In the genomic region with DNA sequence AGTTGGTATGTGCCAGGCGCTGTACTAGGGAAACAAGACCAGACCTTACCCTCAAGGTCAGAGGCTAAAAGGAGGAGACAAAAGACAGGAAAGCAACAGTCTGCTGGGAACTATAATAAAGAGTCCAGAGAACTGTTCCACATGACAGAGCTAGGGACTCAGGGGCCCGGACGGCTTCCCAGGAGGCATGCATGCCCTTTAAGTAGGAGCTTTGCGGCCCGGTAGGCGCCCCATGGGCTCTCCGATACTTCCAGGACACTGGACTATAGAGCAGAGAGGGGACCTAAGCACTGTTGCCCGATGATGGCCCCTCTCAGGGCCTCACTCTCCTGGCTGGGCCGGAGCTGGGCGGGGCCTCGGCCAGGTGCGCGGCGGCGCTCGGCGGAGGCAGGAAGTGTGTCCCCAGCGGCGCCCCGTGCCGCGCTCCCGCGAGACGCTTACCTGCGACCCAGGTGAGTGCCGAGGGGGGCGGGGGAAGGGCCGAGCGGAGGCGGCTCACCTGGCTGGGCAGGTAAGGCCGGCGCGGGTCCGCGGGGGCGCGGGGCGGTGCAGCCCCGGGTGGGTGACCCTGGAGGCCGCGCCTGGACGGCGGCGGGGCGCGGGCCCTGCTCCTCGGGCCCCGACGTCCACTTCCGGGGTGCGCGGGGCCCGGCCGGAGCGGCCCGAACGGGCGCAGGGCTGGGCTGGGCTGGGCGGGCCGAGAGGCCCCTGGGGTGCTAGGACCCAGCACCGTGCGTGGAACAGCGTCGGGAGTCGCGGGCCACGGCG, we compare ENCODE assay signal across 8 mouse cellular contexts. TPM values are rescaled to one million over a fixed set of nuclear protein-coding genes. Genes with fewer than 3 reads are reported as not detected.
DNase-seq lines count a peak whose midpoint lies in the region; ATAC-seq and TF ChIP-seq lines count a peak whose summit lies in the region.

A gene (plus strand): TSS at position 363 of the 768 bp plus-strand sequence.

- no peak within 1 kb of the TSS for H3K9ac ChIP-seq in hindbrain, embryonic 15.5 days
- H3K9ac ChIP-seq in neural tube, embryonic 13.5 days, result no peak within 1 kb of the TSS; the same call in 1 of the 2 replicates

- no peak for TF ChIP-seq CTCF in testis, adult 2 months (IDR thresholded peaks at IDR 0.05; ENCODE audit: control insufficient read depth, insufficient read depth, insufficient replicate concordance, low read depth, low read length)

- H3K27ac ChIP-seq in testis, adult 2 months (ENCODE audit: control insufficient read depth, insufficient read depth, low read depth, low read length), result 0 out of 2 replicates have a peak within 1 kb of the TSS, but pooled peaks have one; percentile 1
- no peak within 1 kb of the TSS for H3K27ac ChIP-seq in hindbrain, embryonic 15.5 days (replicated peaks)
- no peak within 1 kb of the TSS for H3K27ac ChIP-seq in neural tube, embryonic 13.5 days (replicated peaks)

- DNase-seq in testis, postnatal 10 days (ENCODE audit: low spot score), result no peak
- DNase-seq in liver, result peak; percentile 11
- DNase-seq in right cerebral cortex, postnatal 25 days, result no peak
- no peak for DNase-seq in gastrocnemius, adult 8-10 months (ENCODE audit: low spot score in 2 of 2)
- DNase-seq in layer of hippocampus, postnatal 14 days (ENCODE audit: low spot score in 2 of 2), result no peak

- no peaks in the 10 kb centered on the region for H3K27me3 ChIP-seq in testis, adult 2 months (ENCODE audit: control insufficient read depth, insufficient read depth, low read length)
- peaks cover 44% of the 10 kb centered on the region for H3K27me3 ChIP-seq in hindbrain, embryonic 15.5 days
- H3K27me3 ChIP-seq in neural tube, embryonic 13.5 days, result peaks cover 65% of the 10 kb centered on the region

- 6% methylated on average over 47 of the region's 69 CpGs for WGBS in hindbrain, embryonic 15.5 days
- 5% methylated on average over 53 of the region's 69 CpGs for WGBS in neural tube, embryonic 13.5 days

- no peaks in the 10 kb centered on the region for H3K36me3 ChIP-seq in testis, adult 2 months (ENCODE audit: control insufficient read depth, insufficient read depth, low read length)
- H3K36me3 ChIP-seq in hindbrain, embryonic 15.5 days, result no peaks in the 10 kb centered on the region
- H3K36me3 ChIP-seq in neural tube, embryonic 13.5 days, result no peaks in the 10 kb centered on the region

- no peak for TF ChIP-seq POLR2A in testis, adult 2 months (IDR thresholded peaks at IDR 0.05; ENCODE audit: control insufficient read depth, low read depth, low read length)

- H3K4me2 ChIP-seq in hindbrain, embryonic 15.5 days, result peak within 1 kb of the TSS; percentile 39
- H3K4me2 ChIP-seq in neural tube, embryonic 13.5 days, result peak within 1 kb of the TSS; percentile 47

- no peaks in the 10 kb centered on the region for H3K9me3 ChIP-seq in hindbrain, embryonic 15.5 days
- H3K9me3 ChIP-seq in neural tube, embryonic 13.5 days, result no peaks in the 10 kb centered on the region

- ATAC-seq in hindbrain, embryonic 15.5 days (ENCODE audit: low FRiP score, low read depth), result no peak
- no peak for ATAC-seq in neural tube, embryonic 13.5 days (ENCODE audit: low read depth)

- H3K4me3 ChIP-seq in testis, adult 2 months (ENCODE audit: control insufficient read depth, low read depth, low read length), result peak within 1 kb of the TSS; percentile 90
- peak within 1 kb of the TSS; percentile 27 for H3K4me3 ChIP-seq in hindbrain, embryonic 15.5 days
- peak within 1 kb of the TSS; percentile 30 for H3K4me3 ChIP-seq in neural tube, embryonic 13.5 days

- peaks cover 11% of the 10 kb centered on the region for H3K4me1 ChIP-seq in testis, adult 2 months (ENCODE audit: control insufficient read depth, insufficient read depth, low read length)
- peaks cover 8% of the 10 kb centered on the region for H3K4me1 ChIP-seq in hindbrain, embryonic 15.5 days (replicated peaks)
- H3K4me1 ChIP-seq in neural tube, embryonic 13.5 days (replicated peaks), result peaks cover 9% of the 10 kb centered on the region

RNA-seq across cellular contexts. Expression of the gene that starts here (rescaled TPM):
- 3.4 and 4.3 TPM in 2 replicates for polyA plus RNA-seq in testis, adult 2 months (2012; rRNA removed)
- 0.39 and 0.74 TPM in 2 replicates for polyA plus RNA-seq in hindbrain, embryonic 15.5 days (2015; fragmentation: Nextera tagmentation; extraction: Ambion mirVana)
- polyA plus RNA-seq in neural tube, embryonic 13.5 days (2015; fragmentation: Nextera tagmentation; extraction: Ambion mirVana), result 0.15 and 0.39 TPM in 2 replicates
- total RNA-seq in gastrocnemius, adult 8-10 months (2022), result not detected
- total RNA-seq in layer of hippocampus, postnatal 14 days (2021), result not detected

Comparison
In these comparisons a context has a peak if more than half of its experiments do, and no peak if none do; other contexts are left out.
1. H3K4me3 ChIP-seq: peak in every context shown above with its lines; median percentile 90 in testis, adult 2 months; 30 in neural tube, embryonic 13.5 days; 27 in hindbrain, embryonic 15.5 days.